Mouse (Mus musculus) neutrophil, adult 5-6 weeks (primary cell): ENCODE results near the gene Ropn1l. TPM values are rescaled to one million over a fixed set of nuclear protein-coding genes. Genes with fewer than 3 reads are reported as not detected.

ENCODE experiments used
- ATAC-seq: fragments of 151-379, 151-347 bp; 2 replicates; pipeline ENCODE4 v1.8.0; 2017; ENCODE audit warnings: mild to moderate bottlenecking, moderate TSS enrichment; ENCODE audit not compliant: insufficient number of reproducible peaks, poor library complexity, low FRiP score, severe bottlenecking; ENCODE audit errors: extremely low read depth
- total RNA-seq: library from RNA; stranded (forward); fragments of 200-1000 nt; gene quantifications from 2 replicates; pipeline ENCODE4 v1.2.3, GENCODE M21; 2017

Ropn1l gene
- total RNA-seq, 1 experiment from 2014 or later, result 0.70 TPM

DNA sequence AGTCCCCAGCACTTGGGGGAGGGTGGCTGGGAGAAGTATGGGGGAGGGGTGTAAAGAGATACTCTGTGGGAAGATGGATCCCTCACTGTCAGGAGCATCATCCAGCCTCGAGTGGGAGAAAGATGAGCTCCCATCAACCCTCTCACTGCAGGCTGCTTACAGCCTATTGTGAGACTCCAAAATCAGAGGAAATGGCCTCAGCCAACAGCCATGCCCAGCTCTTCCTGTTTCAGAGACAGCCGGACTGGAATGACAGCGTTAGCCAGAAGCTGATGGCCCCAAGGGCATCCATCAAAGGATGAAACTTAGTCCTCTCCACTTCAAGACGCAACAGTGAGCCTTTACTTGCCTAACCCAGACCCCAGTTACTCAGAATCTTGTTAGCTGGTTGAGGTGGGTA lies 38.4 kb downstream of the Ropn1l start:
- ATAC-seq, result no peak

DNA sequence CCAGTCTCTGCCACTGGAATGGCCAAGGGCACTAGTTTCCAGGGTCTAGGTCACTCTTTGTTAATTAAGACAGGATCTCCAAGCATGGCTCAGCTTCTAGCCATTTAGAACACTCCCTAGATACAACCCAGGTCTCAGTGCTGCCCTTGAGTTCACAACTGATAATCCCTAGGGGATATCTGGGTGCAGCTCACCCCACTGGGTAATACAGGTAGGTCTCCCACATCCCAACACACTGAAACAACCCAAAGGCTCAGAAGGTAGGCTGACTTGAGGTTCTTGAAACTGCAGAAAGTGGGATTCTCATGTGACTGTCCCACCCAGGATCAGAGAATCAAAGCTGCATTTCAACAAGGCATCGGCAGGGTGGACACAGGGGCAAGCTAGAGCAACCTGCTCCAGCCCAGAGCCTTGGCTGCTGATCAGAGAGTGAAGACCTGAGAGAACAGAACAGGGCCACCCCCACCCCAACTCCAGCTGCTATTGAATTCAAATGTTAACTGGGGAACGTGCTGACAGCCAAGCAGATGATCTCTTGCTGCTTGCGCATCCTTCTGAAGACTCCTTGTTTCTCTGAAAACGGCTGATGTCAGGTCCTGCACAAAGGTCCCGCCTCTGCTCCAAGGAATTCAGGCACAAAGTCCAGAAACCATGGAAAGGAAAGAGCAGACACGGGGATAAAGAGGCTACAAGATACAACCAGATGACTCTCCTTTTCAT lies 39.2 kb downstream of the Ropn1l start:
- no peak for ATAC-seq

DNA sequence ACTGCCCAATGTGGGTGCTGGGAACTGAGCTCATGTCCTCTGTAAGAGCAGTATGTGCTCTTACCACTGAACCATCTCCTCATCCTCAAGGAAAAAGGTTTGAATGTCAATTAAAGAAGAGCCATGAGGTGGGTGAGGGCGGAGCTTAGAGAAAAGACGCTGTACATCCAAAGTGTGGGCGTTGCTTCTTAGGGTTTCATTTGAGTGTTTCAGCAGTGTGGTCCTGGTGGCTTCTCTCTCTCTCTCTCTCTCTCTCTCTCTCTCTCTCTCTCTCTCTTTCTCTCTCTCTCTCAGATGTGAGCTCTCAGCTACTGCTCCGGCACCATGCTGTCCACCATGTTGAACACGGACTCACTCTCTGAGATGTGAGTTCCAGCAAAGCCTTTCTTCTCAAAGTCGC lies 39.9 kb downstream of the Ropn1l start:
- ATAC-seq, result no peak

DNA sequence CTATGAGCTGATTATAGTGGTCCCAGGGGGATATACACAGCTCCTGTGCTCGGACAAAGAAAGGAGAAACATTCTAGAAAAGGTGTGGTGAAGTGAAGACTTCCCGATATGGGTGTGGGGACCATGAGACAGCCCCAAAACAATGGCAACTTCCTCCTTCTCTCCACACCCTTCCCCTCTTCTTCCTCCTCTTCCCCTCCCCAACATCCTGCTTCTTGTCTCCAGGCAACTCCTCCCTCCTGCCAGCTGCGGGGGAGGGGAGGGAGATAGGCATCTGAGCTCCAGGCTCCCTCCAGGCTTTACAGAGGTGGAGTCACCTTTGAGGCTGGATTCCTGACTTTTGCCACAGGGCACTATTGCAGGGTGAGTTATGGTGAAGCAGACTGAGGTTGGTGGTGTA lies 40.6 kb downstream of the Ropn1l start:
- peak; percentile 47 for ATAC-seq

DNA sequence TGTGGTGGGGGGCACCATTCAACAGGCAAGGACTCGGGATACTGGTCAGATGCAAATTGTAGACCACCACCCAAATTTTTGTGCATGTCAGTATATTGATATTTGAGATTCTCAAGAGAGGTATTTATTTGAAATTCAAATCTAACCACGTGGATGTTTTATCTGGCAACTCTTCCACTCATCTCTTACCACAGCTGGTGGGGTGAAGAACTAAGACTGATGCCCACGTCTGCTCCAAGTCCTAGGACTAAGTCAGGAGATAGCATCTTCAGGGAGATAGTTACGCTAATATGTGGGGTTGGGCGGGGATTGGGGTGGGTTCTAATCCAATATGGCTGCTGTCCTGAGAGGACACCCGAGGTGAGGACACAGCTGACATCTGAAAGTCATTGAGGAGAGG lies 41.1 kb downstream of the Ropn1l start:
- ATAC-seq, result no peak

DNA sequence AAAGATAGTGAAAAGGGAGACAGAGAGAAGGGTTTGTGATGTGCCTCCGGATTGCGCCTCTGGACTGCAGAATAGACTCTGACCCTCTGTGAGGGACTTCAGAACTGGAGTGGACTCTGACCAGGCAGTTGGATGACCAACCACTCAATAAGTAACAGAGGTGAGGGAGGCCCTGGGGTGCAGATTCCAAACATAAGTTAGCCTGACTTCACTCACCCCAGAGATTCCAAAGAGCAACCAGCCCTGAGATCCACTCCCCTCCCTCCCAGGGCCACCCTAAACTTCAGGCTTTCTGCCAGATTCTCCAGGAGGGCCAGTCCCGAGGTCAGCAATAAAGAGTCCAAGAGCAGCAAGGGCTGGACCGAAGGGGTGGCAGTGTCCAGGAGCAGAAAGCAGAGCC lies 46.0 kb downstream of the Ropn1l start:
- ATAC-seq, result no peak

DNA sequence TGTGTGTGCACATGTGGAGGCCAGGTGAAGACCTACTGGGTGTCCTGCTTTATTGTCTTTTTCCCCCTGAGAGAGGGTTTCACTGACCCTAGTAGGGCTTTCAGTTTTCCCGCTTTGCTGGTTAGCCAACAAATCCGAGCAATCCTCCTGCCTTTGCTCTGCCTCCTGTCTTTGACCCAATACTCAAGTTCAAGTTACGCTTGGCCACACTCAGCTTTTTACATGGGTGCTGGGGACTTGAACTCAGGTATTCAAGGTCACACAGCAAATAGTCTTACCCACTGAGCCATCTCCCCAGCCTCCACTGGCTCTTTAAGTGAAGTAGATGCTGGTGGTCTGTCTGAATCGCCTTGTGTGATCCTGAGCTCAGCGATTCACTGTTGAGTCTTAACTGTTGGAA lies 46.7 kb downstream of the Ropn1l start:
- no peak for ATAC-seq

DNA sequence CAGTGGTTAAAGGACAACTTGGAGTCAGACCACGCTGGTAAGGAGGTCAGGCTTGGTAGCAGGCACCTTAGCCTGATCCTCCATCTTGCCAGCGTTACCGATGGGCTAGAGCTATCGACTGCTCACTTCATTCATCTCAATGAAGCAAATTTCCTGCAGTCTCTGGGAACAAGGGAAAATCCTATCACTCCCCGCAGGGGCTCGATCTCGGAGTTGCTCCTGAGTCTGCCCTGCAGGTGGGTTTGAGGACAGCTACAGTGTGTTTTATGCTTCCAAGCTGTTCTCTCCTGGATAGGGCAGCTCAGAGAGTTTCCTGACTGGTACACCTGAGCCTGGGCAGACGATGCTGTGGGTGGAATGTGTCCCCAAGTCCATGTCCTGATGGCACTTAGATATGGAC lies 49.2 kb downstream of the Ropn1l start:
- ATAC-seq, result no peak

DNA sequence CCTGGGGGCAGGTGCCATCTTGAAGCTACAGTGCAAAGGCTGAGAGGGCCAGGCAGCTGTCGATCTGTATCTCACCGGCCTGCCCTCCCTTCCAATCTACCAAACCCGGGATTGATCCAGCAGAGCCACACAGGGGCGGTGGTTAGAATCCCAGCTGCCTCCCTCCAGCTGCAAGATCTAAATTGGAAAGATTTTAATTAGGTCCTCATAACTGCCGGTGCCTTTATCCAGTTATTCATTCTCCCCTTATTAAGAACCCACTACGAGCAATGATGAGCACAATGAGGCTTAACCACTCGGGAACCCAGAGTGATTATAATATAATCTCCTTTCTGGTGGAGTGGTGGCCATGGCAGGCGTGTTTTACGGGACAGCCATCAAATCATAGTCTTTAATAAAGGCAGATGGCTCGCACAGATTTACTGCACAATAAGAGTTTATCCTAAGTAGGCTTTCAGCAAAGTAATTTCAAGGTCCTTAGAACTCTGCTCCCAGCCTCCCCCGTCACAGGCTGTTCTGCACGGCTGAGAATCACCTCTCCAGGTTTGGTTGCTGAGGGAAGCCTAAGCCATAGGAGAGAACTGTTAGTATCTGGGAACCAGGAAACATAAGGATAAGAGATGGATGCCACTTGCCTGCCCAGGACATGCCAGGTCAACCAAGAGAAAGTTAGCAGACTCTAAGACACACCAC lies 51.2 kb downstream of the Ropn1l start:
- no peak for ATAC-seq

DNA sequence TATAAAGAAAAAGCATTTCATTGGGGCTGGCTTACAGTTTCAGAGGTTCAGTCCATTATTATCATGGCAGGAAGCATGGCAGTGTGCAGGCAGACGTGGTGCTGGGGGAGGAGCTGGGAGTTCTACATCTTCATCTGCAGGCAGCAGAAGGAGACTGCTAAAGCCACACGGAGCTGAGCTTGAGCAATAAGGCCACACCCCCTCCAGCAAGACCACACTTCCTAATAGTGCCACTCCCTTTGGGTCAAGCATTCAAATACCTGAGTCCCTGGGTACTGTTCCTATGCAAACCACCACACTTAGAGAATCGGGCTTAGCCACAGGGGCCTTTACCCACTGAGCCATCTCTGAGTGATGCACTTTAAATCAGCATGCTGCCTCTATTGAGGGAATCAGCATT lies 52.6 kb downstream of the Ropn1l start:
- ATAC-seq, result peak; percentile 55

DNA sequence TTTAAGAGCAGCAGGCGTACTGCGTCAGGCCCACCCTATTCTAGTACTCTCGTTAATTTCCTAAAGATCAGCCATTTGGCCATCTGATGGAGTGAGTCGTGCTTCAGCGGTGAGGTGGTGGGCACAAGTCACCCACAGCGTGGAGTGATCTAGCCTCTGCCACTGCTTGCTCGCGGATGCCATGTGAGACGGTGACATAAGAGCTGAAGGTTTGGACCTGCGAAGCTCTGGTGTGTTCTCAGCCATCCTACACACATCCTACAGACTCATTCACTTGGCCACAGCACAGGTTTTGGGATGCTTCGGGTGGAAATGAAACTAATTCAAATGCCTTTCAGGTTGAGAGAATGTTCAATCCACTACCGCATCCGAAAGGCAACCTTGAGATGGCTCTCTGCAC lies 54.8 kb downstream of the Ropn1l start:
- ATAC-seq, result no peak

DNA sequence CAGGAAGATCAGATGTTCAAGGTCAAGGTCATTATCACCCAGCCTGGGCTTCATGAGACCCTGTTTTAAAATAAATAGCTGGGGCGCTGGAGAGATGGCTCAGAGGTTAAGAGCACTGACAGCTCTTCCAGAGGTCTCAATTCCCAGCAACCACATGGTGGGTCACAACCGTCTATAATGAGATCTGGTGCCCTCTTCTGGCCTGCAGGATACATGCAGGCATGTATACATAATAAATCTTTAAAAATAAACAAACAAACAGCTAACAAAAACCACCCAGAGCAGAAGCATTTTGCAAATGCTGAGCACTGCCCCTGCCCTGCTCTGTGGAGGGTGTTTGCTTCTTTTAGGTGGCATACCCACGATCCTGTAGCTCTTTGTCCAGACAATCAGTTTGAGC lies 56.2 kb downstream of the Ropn1l start:
- no peak for ATAC-seq

DNA sequence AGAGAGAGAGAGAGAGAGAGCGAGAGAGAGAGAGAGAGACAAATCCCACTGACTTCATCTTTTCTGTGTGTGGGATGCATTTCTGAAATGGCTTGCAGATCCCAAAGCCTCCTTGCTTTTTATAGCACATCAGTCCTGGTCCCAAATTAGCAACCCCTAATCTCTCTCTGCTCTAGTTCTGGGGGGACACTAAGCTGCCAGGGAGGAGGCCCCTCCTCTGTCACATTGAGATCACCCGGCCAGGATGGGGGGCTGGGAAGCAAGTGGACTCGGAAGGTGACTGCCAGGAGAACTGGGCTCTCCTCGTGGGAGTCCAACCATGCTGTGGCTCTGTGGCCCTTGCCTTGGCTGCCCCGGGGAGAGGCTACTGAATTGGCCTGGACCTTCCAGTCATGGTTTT lies 56.8 kb downstream of the Ropn1l start:
- no peak for ATAC-seq

DNA sequence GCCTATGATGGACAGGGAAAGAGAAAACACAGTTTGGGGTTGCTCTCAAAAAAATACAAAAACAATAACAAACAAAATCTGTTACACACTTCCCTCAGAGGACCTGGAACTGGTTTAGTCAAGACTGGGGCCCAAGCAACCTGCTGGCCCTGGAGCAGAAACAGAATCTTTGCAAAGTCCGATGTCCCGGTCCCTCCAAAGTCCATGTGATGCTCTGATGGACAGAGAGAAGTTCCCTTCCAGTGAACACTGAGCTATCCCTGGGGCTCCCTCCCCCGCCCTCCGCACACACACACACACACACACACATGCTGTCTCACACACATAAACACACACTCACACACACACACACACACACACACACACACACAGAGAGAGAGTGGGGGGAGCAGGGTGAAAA lies 57.6 kb downstream of the Ropn1l start:
- no peak for ATAC-seq

DNA sequence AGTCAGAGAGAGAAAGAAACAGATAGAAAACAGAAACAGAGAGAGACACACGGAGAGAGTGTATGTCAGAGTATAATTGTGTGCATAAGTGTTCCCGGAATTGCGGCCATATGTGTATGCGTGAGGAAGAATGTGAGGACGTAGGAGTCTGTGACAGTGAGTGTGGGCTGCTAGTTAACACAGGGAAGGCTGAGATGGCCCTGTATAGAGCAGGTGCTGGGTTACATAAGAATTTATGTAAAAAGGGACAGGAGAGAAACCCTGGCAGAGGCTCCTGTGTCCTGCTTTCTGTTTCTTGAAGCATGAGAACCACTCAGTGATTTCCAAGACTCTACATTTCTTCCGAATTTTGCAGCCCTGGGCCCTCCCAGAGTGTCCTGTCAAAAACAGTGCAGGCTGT lies 60.1 kb downstream of the Ropn1l start:
- ATAC-seq, result no peak

DNA sequence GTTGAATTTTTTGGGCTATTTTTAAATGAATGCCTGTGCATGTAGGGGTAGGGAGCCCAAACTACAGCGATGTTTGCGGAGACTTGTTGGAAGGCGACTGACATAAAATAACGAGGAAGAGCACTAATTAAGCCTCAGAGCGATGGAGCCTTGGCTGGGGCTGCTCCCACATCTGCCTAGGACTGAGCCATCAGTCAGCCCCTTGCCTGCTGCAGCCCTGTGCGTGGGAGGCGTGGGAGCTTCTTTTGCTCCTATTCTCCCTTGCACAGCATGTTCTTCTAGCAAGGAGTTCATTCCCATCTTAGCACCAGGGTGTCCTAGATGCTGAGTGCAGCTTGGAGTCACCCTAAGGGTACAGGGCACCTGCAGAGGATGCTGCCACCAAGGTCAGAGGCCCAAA lies 60.8 kb downstream of the Ropn1l start:
- no peak for ATAC-seq

DNA sequence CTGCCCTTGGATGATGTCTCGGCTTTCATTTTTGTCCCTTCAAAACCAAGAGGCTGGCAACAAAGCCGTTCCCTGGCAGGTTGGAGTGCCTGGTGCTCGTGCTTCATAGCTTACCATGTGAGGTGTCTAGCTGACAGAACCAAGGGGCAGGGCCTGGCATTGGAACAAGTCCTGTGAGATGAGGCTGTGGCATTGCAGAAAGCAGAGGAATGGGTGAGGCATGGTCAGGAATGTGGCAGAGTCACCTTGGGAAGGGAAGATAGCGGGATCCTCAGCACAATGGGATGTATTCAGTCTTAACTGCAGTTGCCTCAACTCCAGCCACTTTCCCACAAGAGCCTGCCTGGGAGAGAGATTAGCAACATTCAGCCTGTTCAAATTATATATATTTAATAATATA lies 61.4 kb downstream of the Ropn1l start:
- no peak for ATAC-seq
